Mouse (Mus musculus) gonadal fat pad, adult 2 months (tissue): ENCODE data around the gene Gm49354. TPM values are rescaled to one million over a fixed set of nuclear protein-coding genes. Genes with fewer than 3 reads are reported as not detected.

Experiments
- DNase-seq: peaks from one replicate; pipeline ENCODE4 v3.0.0-alpha.2; 2012; ENCODE audit warnings: low read depth
- polyA plus RNA-seq: library from polyadenylated mRNA; depleted of rRNA; stranded (reverse); fragments of >200 nt; gene quantifications from 2 replicates; pipeline ENCODE4 v1.2.3, GENCODE M21; 2012; rRNA removed

Gene Gm49354
- polyA plus RNA-seq, 1 experiment: not detected

GRCm38 (mm10) chr13:59710230-59710629, 71.8 kb downstream of the Gm49354 start, which contains the start of gene Spata31d1a:
Spata31d1a (minus strand) TSS chr13:59710330.
- no peak for DNase-seq

Other genes starting within 250 kb of the Gm49354 start
- gene Agtpbp1, start 197.0 kb downstream of the Gm49354 start, polyA plus RNA-seq: 8.8 and 11.0 TPM in 2 replicates
- 24.1 and 33.8 TPM in 2 replicates for gene Naa35, start 197.0 kb downstream of the Gm49354 start, polyA plus RNA-seq
- 18.9 and 22.8 TPM in 2 replicates for gene Golm1, start 106.4 kb downstream of the Gm49354 start, polyA plus RNA-seq
- gene 4921517D22Rik, start 88.1 kb downstream of the Gm49354 start, polyA plus RNA-seq: 0.05 TPM in 1 of 2 replicates, not detected in the other
- 0.20 and 0.24 TPM in 2 replicates for gene Spata31d1a, start 71.9 kb downstream of the Gm49354 start, polyA plus RNA-seq
- gene Spata31d1b, start 70.0 kb downstream of the Gm49354 start, polyA plus RNA-seq: 0.18 and 0.43 TPM in 2 replicates
- gene Spata31d1d, start 50.5 kb downstream of the Gm49354 start, polyA plus RNA-seq: 0.04 and 0.24 TPM in 2 replicates
- gene 1700014D04Rik, start 35.5 kb downstream of the Gm49354 start, polyA plus RNA-seq: 0.04 and 0.13 TPM in 2 replicates
- gene Isca1, start 12.4 kb downstream of the Gm49354 start, polyA plus RNA-seq: 122 and 148 TPM in 2 replicates
- gene Tut7, start 40.9 kb upstream of the Gm49354 start, polyA plus RNA-seq: 17.1 and 19.0 TPM in 2 replicates